Mouse (Mus musculus): ENCODE measurements around the gene Nfasc. TPM values are rescaled to one million over a fixed set of nuclear protein-coding genes. Genes with fewer than 3 reads are reported as not detected.

Gene Nfasc
- polyA plus RNA-seq, 1 experiment from 2014 or later: 1.0 TPM

- H3K27me3 ChIP-seq: peaks cover 19% of the 10 kb centered on the region; the same call in 1 of the 2 replicates
- ATAC-seq (ENCODE audit: low FRiP score, low read depth): no peak
Observed at GRCm38 (mm10) chr1:132594587-132594986, 147.0 kb downstream of the Nfasc start.

GRCm38 (mm10) chr1:132592145-132592544, 149.5 kb downstream of the Nfasc start:
- Histone ChIP-seq H3K9ac (no peak overlapping the region), H3K27ac (no peak overlapping the region), H3K4me3 (no peak overlapping the region), H3K4me2 (replicated peaks) (no peak overlapping the region), H3K9me3 (no peaks in the 10 kb centered on the region), H3K36me3 (no peaks in the 10 kb centered on the region), H3K27me3 (peaks cover 10% of the 10 kb centered on the region; the same call in 1 of the 2 replicates), H3K4me1 (0 out of 2 replicates have a peak, but pooled peaks cover 5% of the 10 kb centered on the region)
- no peak for ATAC-seq (ENCODE audit: low FRiP score, low read depth)
- WGBS: 77% methylated on average over 5 of the region's 5 CpGs

More at GRCm38 (mm10) chr1:132594587-132594986, 147.0 kb downstream of the Nfasc start:
- no peak overlapping the region for H3K4me3 ChIP-seq
- no peaks in the 10 kb centered on the region for H3K9me3 ChIP-seq
- 0 out of 2 replicates have a peak, but pooled peaks cover 4% of the 10 kb centered on the region for H3K4me1 ChIP-seq
- H3K9ac ChIP-seq: no peak overlapping the region
- WGBS: 17% methylated on average over 4 of the region's 4 CpGs
- H3K4me2 ChIP-seq (replicated peaks): no peak overlapping the region
- H3K36me3 ChIP-seq: no peaks in the 10 kb centered on the region
- no peak overlapping the region for H3K27ac ChIP-seq

- no peak overlapping the region for H3K4me3 ChIP-seq
- peaks cover 5% of the 10 kb centered on the region; the same call in 1 of the 2 replicates for H3K27me3 ChIP-seq
- no peaks in the 10 kb centered on the region for H3K9me3 ChIP-seq
- no peaks in the 10 kb centered on the region for H3K36me3 ChIP-seq
- no peak overlapping the region for H3K27ac ChIP-seq
- no peak overlapping the region for H3K9ac ChIP-seq
- no peak overlapping the region for H3K4me2 ChIP-seq (replicated peaks)
- no peak for ATAC-seq (ENCODE audit: low FRiP score, low read depth)
- H3K4me1 ChIP-seq: 0 out of 2 replicates have a peak, but pooled peaks cover 9% of the 10 kb centered on the region
- 81% methylated on average over 11 of the region's 11 CpGs for WGBS
Observed at GRCm38 (mm10) chr1:132591399-132591930, 150.1 kb downstream of the Nfasc start.

- Histone ChIP-seq H3K4me2 (replicated peaks) (no peak overlapping the region), H3K9me3 (no peaks in the 10 kb centered on the region), H3K27me3 (no peaks in the 10 kb centered on the region), H3K4me1 (peaks cover 5% of the 10 kb centered on the region; the same call in 1 of the 2 replicates), H3K36me3 (no peaks in the 10 kb centered on the region), H3K27ac (no peak overlapping the region), H3K4me3 (no peak overlapping the region), H3K9ac (no peak overlapping the region)
- no peak for ATAC-seq (ENCODE audit: low FRiP score, low read depth)
- WGBS: 53% methylated on average over 15 of the region's 15 CpGs
Observed at GRCm38 (mm10) chr1:132586679-132587201, 154.9 kb downstream of the Nfasc start.

GRCm38 (mm10) chr1:132585376-132585775, 156.2 kb downstream of the Nfasc start:
- no peaks in the 10 kb centered on the region for H3K36me3 ChIP-seq
- no peak overlapping the region for H3K9ac ChIP-seq
- H3K4me1 ChIP-seq: peaks cover 5% of the 10 kb centered on the region; the same call in 1 of the 2 replicates
- H3K9me3 ChIP-seq: no peaks in the 10 kb centered on the region
- no peak overlapping the region for H3K4me2 ChIP-seq (replicated peaks)
- no peak overlapping the region for H3K27ac ChIP-seq
- no peak overlapping the region for H3K4me3 ChIP-seq
- WGBS: 73% methylated on average over 4 of the region's 4 CpGs
- ATAC-seq (ENCODE audit: low FRiP score, low read depth): no peak
- H3K27me3 ChIP-seq: no peaks in the 10 kb centered on the region

GRCm38 (mm10) chr1:132582998-132583604, 158.5 kb downstream of the Nfasc start:
- Histone ChIP-seq H3K9ac (no peak overlapping the region), H3K36me3 (no peaks in the 10 kb centered on the region), H3K27me3 (no peaks in the 10 kb centered on the region), H3K4me3 (no peak overlapping the region), H3K4me2 (replicated peaks) (no peak overlapping the region), H3K4me1 (peaks cover 5% of the 10 kb centered on the region; the same call in 1 of the 2 replicates), H3K27ac (no peak overlapping the region), H3K9me3 (no peaks in the 10 kb centered on the region)
- no peak for ATAC-seq (ENCODE audit: low FRiP score, low read depth)
- WGBS: 81% methylated on average over 18 of the region's 18 CpGs

GRCm38 (mm10) chr1:132581845-132582839, 159.5 kb downstream of the Nfasc start:
- H3K27ac ChIP-seq: no peak overlapping the region
- no peaks in the 10 kb centered on the region for H3K36me3 ChIP-seq
- H3K9ac ChIP-seq: no peak overlapping the region
- no peak overlapping the region for H3K4me2 ChIP-seq (replicated peaks)
- H3K27me3 ChIP-seq: no peaks in the 10 kb centered on the region
- no peak overlapping the region for H3K4me3 ChIP-seq
- WGBS: 54% methylated on average over 14 of the region's 14 CpGs
- peaks cover 4% of the 10 kb centered on the region; the same call in 1 of the 2 replicates for H3K4me1 ChIP-seq
- H3K9me3 ChIP-seq: no peaks in the 10 kb centered on the region
- ATAC-seq (ENCODE audit: low FRiP score, low read depth): no peak

GRCm38 (mm10) chr1:132580063-132580462, 161.5 kb downstream of the Nfasc start:
- Histone ChIP-seq H3K27ac (no peak overlapping the region), H3K9me3 (no peaks in the 10 kb centered on the region), H3K27me3 (0 out of 2 replicates have a peak, but pooled peaks cover 3% of the 10 kb centered on the region), H3K4me2 (replicated peaks) (no peak overlapping the region), H3K36me3 (no peaks in the 10 kb centered on the region), H3K9ac (no peak overlapping the region), H3K4me3 (no peak overlapping the region), H3K4me1 (no peaks in the 10 kb centered on the region; the same call in 1 of the 2 replicates)
- WGBS: 92% methylated on average over 7 of the region's 7 CpGs
- no peak for ATAC-seq (ENCODE audit: low FRiP score, low read depth)

- no peak for ATAC-seq (ENCODE audit: low FRiP score, low read depth)
- Histone ChIP-seq H3K9me3 (no peaks in the 10 kb centered on the region), H3K27ac (no peak overlapping the region), H3K4me3 (no peak overlapping the region), H3K9ac (no peak overlapping the region), H3K4me2 (replicated peaks) (no peak overlapping the region), H3K36me3 (no peaks in the 10 kb centered on the region), H3K27me3 (0 out of 2 replicates have a peak, but pooled peaks cover 3% of the 10 kb centered on the region), H3K4me1 (no peaks in the 10 kb centered on the region)
- WGBS: 93% methylated on average over 8 of the region's 8 CpGs
Observed at GRCm38 (mm10) chr1:132576845-132577244, 164.8 kb downstream of the Nfasc start.

GRCm38 (mm10) chr1:132572851-132573250, 168.7 kb downstream of the Nfasc start:
- H3K9me3 ChIP-seq: no peaks in the 10 kb centered on the region
- no peaks in the 10 kb centered on the region for H3K4me1 ChIP-seq
- 86% methylated on average over 7 of the region's 7 CpGs for WGBS
- H3K4me2 ChIP-seq (replicated peaks): no peak overlapping the region
- no peak overlapping the region for H3K27ac ChIP-seq
- no peak overlapping the region for H3K4me3 ChIP-seq
- H3K9ac ChIP-seq: no peak overlapping the region
- no peaks in the 10 kb centered on the region for H3K36me3 ChIP-seq
- H3K27me3 ChIP-seq: 0 out of 2 replicates have a peak, but pooled peaks cover 3% of the 10 kb centered on the region
- no peak for ATAC-seq (ENCODE audit: low FRiP score, low read depth)

GRCm38 (mm10) chr1:132571613-132572012, 170.0 kb downstream of the Nfasc start:
- ATAC-seq (ENCODE audit: low FRiP score, low read depth): no peak
- Histone ChIP-seq H3K36me3 (no peaks in the 10 kb centered on the region), H3K27me3 (no peaks in the 10 kb centered on the region), H3K9me3 (no peaks in the 10 kb centered on the region), H3K4me1 (no peaks in the 10 kb centered on the region), H3K9ac (no peak overlapping the region), H3K27ac (no peak overlapping the region), H3K4me3 (no peak overlapping the region), H3K4me2 (replicated peaks) (no peak overlapping the region)
- WGBS: 93% methylated on average over 1 of the region's 1 CpGs
